In the genomic region with DNA sequence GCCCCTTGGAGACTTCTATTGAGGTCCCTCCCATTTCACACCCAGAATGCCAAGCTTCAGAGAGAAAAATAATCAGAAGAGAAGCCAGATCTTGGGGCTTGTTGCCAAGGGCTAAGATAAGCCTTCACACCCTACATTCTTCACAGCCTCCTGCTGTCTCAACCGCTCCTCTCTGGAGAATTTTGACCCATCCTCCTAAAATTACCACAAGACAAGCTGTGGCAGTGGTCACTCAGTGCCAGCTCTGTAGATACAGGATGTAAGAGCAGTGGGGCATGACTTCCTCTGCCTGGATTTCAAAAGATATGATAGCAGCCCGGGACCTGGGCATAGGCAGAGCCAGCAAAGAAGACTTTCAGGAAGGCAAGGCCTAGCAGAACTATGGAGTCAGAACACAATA, we compare ENCODE assay signal across 12 mouse cellular contexts. TPM values are rescaled to one million over a fixed set of nuclear protein-coding genes. Genes with fewer than 3 reads are reported as not detected.
DNase-seq lines count a peak whose midpoint lies in the region; ATAC-seq and TF ChIP-seq lines count a peak whose summit lies in the region.
"Had no signal": no experiment of that assay in that cellular context is flagged by ENCODE, and none has a peak within 500 bp of the region (broad histone marks: within the 10 kb centered on the region; RNA-seq: fewer than 3 reads in every experiment).

No protein-coding gene starts in this region.

- no peak overlapping the region for H3K4me3 ChIP-seq in forebrain, embryonic 10.5 days
- H3K4me3 ChIP-seq in forebrain, embryonic 11.5 days (ENCODE audit: low read depth, low read length): no peak overlapping the region
- no peak overlapping the region for H3K4me3 ChIP-seq in MEL (ENCODE audit: control insufficient read depth in 1 of 2, insufficient read depth in 1 of 2, low read depth in 2 of 2, low read length in 2 of 2)
- H3K4me3 ChIP-seq: embryonic facial prominence, embryonic 15.5 days; limb, embryonic 13.5 days; midbrain, embryonic 15.5 days had no signal

- WGBS in forebrain, embryonic 10.5 days: 90% methylated on average over 2 of the region's 2 CpGs
- WGBS in forebrain, embryonic 11.5 days: 92% methylated on average over 2 of the region's 2 CpGs

- no peak for TF ChIP-seq CTCF in MEL (IDR thresholded peaks at IDR 0.05 in 2 of 3, conservative IDR thresholded peaks at IDR 0.05 in 1 of 3; ENCODE audit: control insufficient read depth in 1 of 3, insufficient read depth in 1 of 3, low read depth in 2 of 3, low read length in 3 of 3, poor library complexity in 1 of 3, severe bottlenecking in 1 of 3)

- no peak overlapping the region for H3K4me2 ChIP-seq in forebrain, embryonic 11.5 days (ENCODE audit: low read depth, low read length, severe bottlenecking)
- H3K4me2 ChIP-seq: embryonic facial prominence, embryonic 15.5 days; limb, embryonic 13.5 days; midbrain, embryonic 15.5 days had no signal

- no peak overlapping the region for H3K27ac ChIP-seq in forebrain, embryonic 10.5 days
- no peak overlapping the region for H3K27ac ChIP-seq in forebrain, embryonic 11.5 days (ENCODE audit: low read depth, low read length)
- peak overlapping the region; percentile 28; the same call in 1 of the 2 replicates for H3K27ac ChIP-seq in MEL (ENCODE audit: control insufficient read depth, low read depth, low read length)
- H3K27ac ChIP-seq: embryonic facial prominence, embryonic 15.5 days; limb, embryonic 13.5 days; midbrain, embryonic 15.5 days had no signal

- peaks cover 6% of the 10 kb centered on the region for H3K4me1 ChIP-seq in forebrain, embryonic 10.5 days
- no peaks in the 10 kb centered on the region for H3K4me1 ChIP-seq in forebrain, embryonic 11.5 days (replicated peaks; ENCODE audit: control insufficient read depth, insufficient read depth, low read length)
- peaks cover 11 to 35% of the 10 kb centered on the region in 2 experiments for H3K4me1 ChIP-seq in MEL (ENCODE audit: control insufficient read depth in 1 of 2, insufficient read depth in 2 of 2, low read length in 2 of 2)
- H3K4me1 ChIP-seq: embryonic facial prominence, embryonic 15.5 days; midbrain, embryonic 15.5 days had no signal

- no peak overlapping the region for H3K9ac ChIP-seq in forebrain, embryonic 11.5 days (ENCODE audit: low read length)
- H3K9ac ChIP-seq in MEL (ENCODE audit: control insufficient read depth, low read depth, low read length, poor library complexity, severe bottlenecking): no peak overlapping the region
- H3K9ac ChIP-seq: embryonic facial prominence, embryonic 15.5 days; limb, embryonic 13.5 days; midbrain, embryonic 15.5 days had no signal

- no peaks in the 10 kb centered on the region for H3K27me3 ChIP-seq in forebrain, embryonic 10.5 days (ENCODE audit: poor library complexity, severe bottlenecking)
- no peaks in the 10 kb centered on the region for H3K27me3 ChIP-seq in forebrain, embryonic 11.5 days (ENCODE audit: control insufficient read depth, insufficient read depth, low read length)
- no peaks in the 10 kb centered on the region for H3K27me3 ChIP-seq in MEL (ENCODE audit: control insufficient read depth in 1 of 2, insufficient read depth in 2 of 2, low read length in 2 of 2)
- H3K27me3 ChIP-seq: embryonic facial prominence, embryonic 15.5 days; limb, embryonic 13.5 days; midbrain, embryonic 15.5 days had no signal

- peak; percentile 7 for DNase-seq in forebrain, embryonic 10.5 days (ENCODE audit: extremely low spot score, low spot score)
- DNase-seq in forebrain, embryonic 11.5 days (ENCODE audit: low spot score): no peak
- DNase-seq in left cerebral cortex, postnatal 36 days (ENCODE audit: low spot score in 2 of 2): peak; percentile 2 to 3
- DNase-seq in left cerebral cortex, adult 11 months (ENCODE audit: low spot score): no peak
- DNase-seq in MEL (ENCODE audit: low read depth, low spot score): peak; percentile 51
- DNase-seq in right cerebral cortex, adult 18-20 months: no peak
- no peak for DNase-seq in urinary bladder, adult 18-20 months (ENCODE audit: low spot score in 2 of 2)
- DNase-seq: gastrocnemius, postnatal 25 days had no signal

- peaks cover 9% of the 10 kb centered on the region for H3K79me2 ChIP-seq in MEL (ENCODE audit: control insufficient read depth, insufficient read depth, low read length, poor library complexity)

- no peaks in the 10 kb centered on the region for H3K9me3 ChIP-seq in forebrain, embryonic 10.5 days
- H3K9me3 ChIP-seq in forebrain, embryonic 11.5 days (ENCODE audit: control insufficient read depth, low read length): no peaks in the 10 kb centered on the region
- no peaks in the 10 kb centered on the region for H3K9me3 ChIP-seq in MEL (replicated peaks; ENCODE audit: insufficient read depth, low read length)
- H3K9me3 ChIP-seq: embryonic facial prominence, embryonic 15.5 days; limb, embryonic 13.5 days; midbrain, embryonic 15.5 days had no signal

- no peak for TF ChIP-seq POLR2A in MEL (IDR thresholded peaks at IDR 0.05; ENCODE audit: control insufficient read depth in 1 of 2, insufficient read depth in 1 of 2, low read depth in 1 of 2, low read length in 2 of 2, poor library complexity in 1 of 2)

- peak; percentile 29 to 42; a peak in 3 of 4 replicates for TF ChIP-seq EP300 in MEL (IDR thresholded peaks at IDR 0.05; ENCODE audit: low read depth in 1 of 2, low read length in 2 of 2)

- H3K36me3 ChIP-seq in forebrain, embryonic 10.5 days (replicated peaks): no peaks in the 10 kb centered on the region
- no peaks in the 10 kb centered on the region; the same call in 1 of the 2 replicates for H3K36me3 ChIP-seq in forebrain, embryonic 11.5 days (ENCODE audit: control insufficient read depth, insufficient read depth, low read length)
- H3K36me3 ChIP-seq in MEL (ENCODE audit: control insufficient read depth in 1 of 2, insufficient read depth in 2 of 2, low read length in 2 of 2): peaks cover 0 to 40% of the 10 kb centered on the region in 2 experiments; a peak in 2 of 4 replicates
- H3K36me3 ChIP-seq: embryonic facial prominence, embryonic 15.5 days; limb, embryonic 13.5 days; midbrain, embryonic 15.5 days had no signal

- TF ChIP-seq RAD21 in MEL (IDR thresholded peaks at IDR 0.05; ENCODE audit: low read depth, low read length): no peak

- ATAC-seq in forebrain, embryonic 11.5 days (replicated peaks; ENCODE audit: low FRiP score): no peak
- ATAC-seq in erythroblast, adult 5-6 weeks (replicated peaks; ENCODE audit: low FRiP score, poor library complexity, severe bottlenecking): peak; percentile 43; the same call in 1 of the 2 replicates
- ATAC-seq: midbrain, embryonic 15.5 days had no signal

- intact Hi-C loops in left cerebral cortex, postnatal 36 days (cut with DNase I): no loop called here

TF ChIP-seq in MEL, 35 proteins besides CTCF, POLR2A, EP300 and RAD21:
- TF ChIP-seq E2F4 (IDR thresholded peaks at IDR 0.05; ENCODE audit: borderline replicate concordance, low read depth, low read length) (no peak), GATA1 (IDR thresholded peaks at IDR 0.05; ENCODE audit: low read depth, low read length) (peak; percentile 59; the same call in 1 of the 2 replicates), SIN3A (IDR thresholded peaks at IDR 0.05; ENCODE audit: low read length) (peak; percentile 43), ETS1 (IDR thresholded peaks at IDR 0.05; ENCODE audit: low read depth, low read length) (peak; percentile 40; the same call in 1 of the 2 replicates)

RNA-seq across cellular contexts. Expression of a gene that starts 57.6 kb away (rescaled TPM):
- 14.5 and 15.0 TPM in 2 replicates for polyA plus RNA-seq in forebrain, embryonic 10.5 days (2016; fragmentation: Nextera tagmentation; extraction: Ambion mirVana)
- 13.3 and 14.4 TPM in 2 replicates for polyA plus RNA-seq in forebrain, embryonic 11.5 days (2014; fragmentation: Nextera tagmentation; extraction: Ambion mirVana)
- 10 to 100 TPM; 26.3 to 26.4 TPM for total RNA-seq in left cerebral cortex, postnatal 36 days (2021)
- 37.4 and 56.3 TPM in 2 replicates for total RNA-seq in MEL (2012; rRNA removed)
- 10 to 100 TPM in 1 of 2 experiments, not detected in 1; 54.2 TPM for polyA plus RNA-seq in MEL (2012; ENCODE audit: insufficient read depth in 1 of 2, insufficient read length in 2 of 2, low read depth in 1 of 2, low replicate concordance in 2 of 2, missing spikeins in 1 of 2)
- total RNA-seq in erythroblast, adult 5-6 weeks (2015; ENCODE audit: low replicate concordance): 8.6 and 18.6 TPM in 2 replicates
- total RNA-seq in erythroblast, adult 5-6 weeks (2017; ENCODE audit: low replicate concordance): 10.1 and 33.9 TPM in 2 replicates

Comparison
In these comparisons a context has a peak if more than half of its experiments do, and no peak if none do; other contexts are left out.
1. DNase-seq: peak in forebrain, embryonic 10.5 days (single experiment), left cerebral cortex, postnatal 36 days (2 of 2) and MEL (single experiment); none in forebrain, embryonic 11.5 days (single experiment), left cerebral cortex, adult 11 months (single experiment), right cerebral cortex, adult 18-20 months (single experiment) and urinary bladder, adult 18-20 months (0 of 2).